19 mouse cellular contexts compared by ENCODE assay signal in genomic region chr19:52600410-52600809, GRCm38 (mm10).
"Had no signal": no experiment of that assay in that cellular context is flagged by ENCODE, and none has a peak within 500 bp of the region (broad histone marks: within the 10 kb centered on the region; RNA-seq: fewer than 3 reads in every experiment).

No protein-coding gene starts in this region.

- H3K27ac ChIP-seq: intestine, embryonic 15.5 days; limb, embryonic 10.5 days; limb, embryonic 13.5 days; liver, embryonic 12.5 days; liver, embryonic 15.5 days; lung, embryonic 15.5 days; neural tube, embryonic 12.5 days had no signal

- H3K4me2 ChIP-seq: intestine, embryonic 15.5 days; limb, embryonic 13.5 days; liver, embryonic 12.5 days; liver, embryonic 15.5 days; lung, embryonic 15.5 days; neural tube, embryonic 12.5 days had no signal

- H3K4me3 ChIP-seq: intestine, embryonic 15.5 days; limb, embryonic 10.5 days; limb, embryonic 13.5 days; liver, embryonic 12.5 days; liver, embryonic 15.5 days; lung, embryonic 15.5 days; megakaryocyte, embryonic 14.5 days; neural tube, embryonic 12.5 days had no signal

- DNase-seq: kidney, adult 11 months; kidney, postnatal 14 days; kidney, postnatal 4 days; liver; lung, adult 18-20 months; lung, postnatal 10 days; lung, postnatal 36 days; right cerebral cortex, postnatal 25 days; spleen, adult 18-20 months; thymus, adult 18-20 months; thymus, postnatal 36 days had no signal

- H3K27me3 ChIP-seq: intestine, embryonic 15.5 days; limb, embryonic 13.5 days; liver, embryonic 12.5 days; liver, embryonic 15.5 days; lung, embryonic 15.5 days; megakaryocyte, embryonic 14.5 days; neural tube, embryonic 12.5 days had no signal

- H3K4me1 ChIP-seq: intestine, embryonic 15.5 days; limb, embryonic 10.5 days; limb, embryonic 13.5 days; liver, embryonic 12.5 days; liver, embryonic 15.5 days; lung, embryonic 15.5 days; megakaryocyte, embryonic 14.5 days; neural tube, embryonic 12.5 days had no signal

- H3K9me3 ChIP-seq: intestine, embryonic 15.5 days; limb, embryonic 10.5 days; limb, embryonic 13.5 days; liver, embryonic 12.5 days; liver, embryonic 15.5 days; lung, embryonic 15.5 days; neural tube, embryonic 12.5 days had no signal

- H3K9ac ChIP-seq: intestine, embryonic 15.5 days; limb, embryonic 13.5 days; liver, embryonic 12.5 days; liver, embryonic 15.5 days; lung, embryonic 15.5 days; neural tube, embryonic 12.5 days had no signal

- ATAC-seq: intestine, embryonic 15.5 days; liver, embryonic 12.5 days had no signal

- H3K36me3 ChIP-seq: intestine, embryonic 15.5 days; limb, embryonic 10.5 days; limb, embryonic 13.5 days; liver, embryonic 12.5 days; liver, embryonic 15.5 days; lung, embryonic 15.5 days; neural tube, embryonic 12.5 days had no signal
